Mouse (Mus musculus) ES-E14 (cell line): ENCODE measurements at regions not wholly inside any gene's neighbourhood (a gene's known extent, or its start where the extent isn't known, plus 50 kb on each side); places are given as distances from the start of the nearest gene placed in this dataset.

ENCODE experiments used
- DNase-seq: peaks from one replicate; pipeline ENCODE4 v3.0.0-alpha.2; 2013; ENCODE audit warnings: low read depth, low spot score
- H3K27ac ChIP-seq: 2 replicates; pipeline ENCODE4 v1.5.1; 2012; ENCODE audit warnings: low read depth, mild to moderate bottlenecking, low read length, moderate library complexity, mixed read lengths; ENCODE audit not compliant: poor library complexity, insufficient read depth, severe bottlenecking
- H3K36me3 ChIP-seq: 2 replicates; pipeline ENCODE4 v1.6.1; 2012; ENCODE audit warnings: mild to moderate bottlenecking, low read length, moderate library complexity, mixed read lengths; ENCODE audit not compliant: control insufficient read depth, poor library complexity, insufficient read depth, severe bottlenecking
- H3K4me1 ChIP-seq, 2 experiments: fragments of 150-350 bp in 1 of 2; sonication (generic) in 1 of 2; 2 replicates each; pipeline ENCODE4 v1.6.1; 2012; ENCODE audit warnings: low read length in 2 of 2, mild to moderate bottlenecking in 1 of 2, mixed read lengths in 1 of 2; ENCODE audit not compliant: control insufficient read depth in 2 of 2, insufficient read depth in 2 of 2, poor library complexity in 1 of 2
- H3K4me3 ChIP-seq, 2 experiments: fragments of 150-350 bp in 1 of 2; sonication (generic) in 1 of 2; 2 replicates each; pipeline ENCODE4 v1.5.1; 2012; ENCODE audit warnings: low read length in 2 of 2, low read depth in 1 of 2, mild to moderate bottlenecking in 1 of 2, mixed read lengths in 1 of 2; ENCODE audit not compliant: insufficient read depth in 1 of 2, poor library complexity in 1 of 2, severe bottlenecking in 1 of 2
- H3K9ac ChIP-seq: 2 replicates; pipeline ENCODE4 v1.6.1; 2012; ENCODE audit warnings: low read depth, mild to moderate bottlenecking, low read length, mixed read lengths; ENCODE audit not compliant: poor library complexity, insufficient read depth, severe bottlenecking
- H3K9me3 ChIP-seq: fragments of 150-350 bp; sonication (generic); 2 replicates; pipeline ENCODE4 v1.6.1; 2012; ENCODE audit warnings: low read depth, mild to moderate bottlenecking, low read length; ENCODE audit not compliant: control insufficient read depth, insufficient read depth
- CHD2 ChIP-seq: IDR thresholded peaks from 2 replicates; pipeline ENCODE4 v1.6.1; 2014; ENCODE audit warnings: mild to moderate bottlenecking, low read depth, low read length, inconsistent platforms
- HCFC1 ChIP-seq: IDR thresholded peaks from 2 replicates; pipeline ENCODE4 v1.6.1; 2012; ENCODE audit warnings: low read length, inconsistent platforms, borderline replicate concordance; ENCODE audit not compliant: insufficient read depth
- MAFK ChIP-seq: IDR thresholded peaks from 2 replicates; pipeline ENCODE4 v1.6.1; 2014; ENCODE audit warnings: mild to moderate bottlenecking, low read depth, low read length, inconsistent platforms; ENCODE audit not compliant: insufficient read depth
- ZC3H11A ChIP-seq: IDR thresholded peaks from 2 replicates; pipeline ENCODE4 v1.6.1; 2012; ENCODE audit warnings: low read depth, mild to moderate bottlenecking, inconsistent platforms, low read length, borderline replicate concordance
- ZNF384 ChIP-seq: IDR thresholded peaks from 2 replicates; pipeline ENCODE4 v1.6.1; 2012; ENCODE audit warnings: low read depth, low read length, inconsistent platforms
- in situ Hi-C, 2 experiments: fragments of 600-800 bp; cut with MboI; formaldehyde crosslinking; loops; one replicate each; pipeline ENCODE4 v1.15.1; 2025; ENCODE audit warnings: low sequenced_read_pairs in 2 of 2, inconsistent platforms in 1 of 2; ENCODE audit not compliant: unreplicated experiment in 2 of 2

DNA sequence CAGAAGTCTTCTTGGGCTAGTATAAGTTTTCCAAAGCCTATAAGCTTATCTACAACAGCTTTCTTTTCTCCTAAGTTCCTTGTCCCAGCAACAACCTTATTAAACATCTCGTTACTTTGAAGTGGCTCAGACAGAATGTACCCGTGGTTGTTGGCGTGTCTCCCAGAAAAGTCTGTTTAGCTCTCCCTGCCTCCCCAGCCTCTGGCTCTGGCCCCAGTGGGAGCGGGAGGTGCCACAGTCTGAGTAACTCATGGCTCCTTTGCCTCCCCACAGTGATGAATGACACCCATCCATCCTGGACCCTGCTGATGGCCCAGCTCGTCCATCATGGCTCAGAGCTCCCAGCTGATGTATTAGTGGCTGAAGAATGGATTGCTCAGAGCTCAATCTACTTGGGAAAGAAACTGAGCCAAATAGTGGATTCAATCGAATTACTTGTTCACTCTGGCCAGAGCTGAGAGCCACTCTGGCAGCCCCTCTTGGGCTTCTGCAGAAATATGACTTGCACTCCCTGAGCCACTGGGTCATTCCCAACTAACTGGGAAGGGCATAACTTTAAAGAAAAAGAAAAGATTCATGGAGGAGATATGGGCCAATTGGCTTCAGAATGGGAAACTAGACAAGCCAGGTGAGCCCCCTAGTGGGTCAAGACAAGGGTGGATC lies 170.5 kb downstream of the Dhx35 start:
- no peaks in the 10 kb centered on the region for H3K36me3 ChIP-seq
- H3K27ac ChIP-seq: no peak overlapping the region
- no peaks in the 10 kb centered on the region for H3K4me1 ChIP-seq
- DNase-seq: no peak
- in situ Hi-C loops: no loop called here
- TF ChIP-seq CHD2 (no peak), HCFC1 (no peak), ZNF384 (no peak), ZC3H11A (no peak), MAFK (no peak)
- no peak overlapping the region for H3K9ac ChIP-seq
- no peak overlapping the region for H3K4me3 ChIP-seq
- no peaks in the 10 kb centered on the region for H3K9me3 ChIP-seq

DNA sequence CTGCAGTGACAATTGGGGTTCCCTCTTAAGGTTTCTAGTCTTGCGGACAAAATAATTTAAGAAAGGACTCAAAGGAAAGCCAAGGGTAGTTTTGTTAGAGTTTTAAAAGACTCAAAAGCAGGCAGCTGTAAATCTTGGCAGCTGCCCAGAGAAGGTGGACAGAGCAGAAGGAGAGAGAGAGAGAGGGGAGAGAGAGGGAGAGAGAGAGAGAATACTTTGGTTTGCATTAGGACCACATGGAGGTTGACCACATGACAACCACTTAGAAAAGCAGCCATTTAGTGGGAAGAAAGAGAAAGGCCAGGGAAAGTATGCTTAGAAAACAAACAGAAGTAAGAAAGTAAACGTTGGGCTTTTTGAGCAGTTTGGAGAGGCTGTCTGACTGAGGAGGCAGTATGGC lies 177.6 kb downstream of the Dhx35 start:
- Histone ChIP-seq H3K4me1 (no peaks in the 10 kb centered on the region), H3K36me3 (no peaks in the 10 kb centered on the region), H3K9me3 (no peaks in the 10 kb centered on the region), H3K4me3 (no peak overlapping the region), H3K27ac (no peak overlapping the region), H3K9ac (no peak overlapping the region)
- in situ Hi-C loops: no loop called here
- no peak for DNase-seq
- TF ChIP-seq ZC3H11A: no peak

- Histone ChIP-seq H3K4me1 (no peaks in the 10 kb centered on the region), H3K27ac (no peak overlapping the region), H3K36me3 (no peaks in the 10 kb centered on the region), H3K9me3 (no peaks in the 10 kb centered on the region), H3K9ac (no peak overlapping the region), H3K4me3 (no peak overlapping the region)
- TF ChIP-seq MAFK: no peak
- TF ChIP-seq CHD2: no peak
- no peak for TF ChIP-seq ZNF384
- no peak for TF ChIP-seq ZC3H11A
- TF ChIP-seq HCFC1: no peak
- in situ Hi-C loops: no loop called here
- DNase-seq: peak; percentile 2
Measured at GRCm38 (mm10) chr2:158985529-158986148, 191.0 kb downstream of the Dhx35 start.

DNA sequence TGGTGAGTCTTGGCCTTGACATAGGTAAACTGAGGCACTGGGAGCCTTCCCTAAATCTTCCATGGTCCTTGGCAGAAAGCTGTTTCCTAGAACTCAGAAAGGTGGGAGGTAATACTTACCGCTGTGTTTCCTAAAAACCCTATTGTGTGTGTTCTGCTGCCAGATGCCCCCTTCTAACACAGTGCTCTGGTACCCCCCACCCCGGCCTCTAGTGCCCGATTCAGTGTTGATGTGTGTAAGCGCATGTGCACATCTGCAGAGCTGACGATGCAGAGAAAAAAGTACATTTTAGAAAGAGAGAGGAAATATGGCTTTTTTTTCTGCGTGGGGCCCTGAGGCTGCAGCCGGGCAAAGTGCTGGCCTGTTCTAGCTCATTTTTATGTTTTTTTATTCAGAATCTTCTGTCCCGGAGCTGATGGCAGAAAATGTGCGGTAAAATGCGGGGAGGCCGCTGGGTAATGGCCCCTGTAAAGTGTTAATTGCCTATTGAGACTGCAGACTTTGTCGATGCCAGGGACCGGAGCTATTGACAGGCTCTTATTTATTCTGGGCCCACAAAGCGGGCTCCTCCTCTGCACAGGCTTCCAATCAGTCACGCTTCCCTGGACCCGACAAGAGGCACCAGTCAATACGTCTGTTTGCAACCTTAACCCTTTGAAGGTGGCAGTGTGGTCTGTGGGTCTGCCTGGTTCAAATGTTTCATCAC lies 208.0 kb downstream of the Dhx35 start:
- H3K36me3 ChIP-seq: no peaks in the 10 kb centered on the region
- no peak for TF ChIP-seq CHD2
- TF ChIP-seq ZC3H11A: no peak
- no peak for TF ChIP-seq MAFK
- no peak for TF ChIP-seq HCFC1
- TF ChIP-seq ZNF384: no peak
- no peak overlapping the region for H3K27ac ChIP-seq
- H3K4me3 ChIP-seq: no peak overlapping the region
- DNase-seq: no peak
- no peak overlapping the region for H3K9ac ChIP-seq
- H3K9me3 ChIP-seq: no peaks in the 10 kb centered on the region
- H3K4me1 ChIP-seq: no peaks in the 10 kb centered on the region
- in situ Hi-C loops: no loop called here
